Mouse (Mus musculus) small intestine, adult 2 months (tissue): ENCODE results near the gene Ing1.
"Not testable (repeated sequence)": the region's sequence is repeated elsewhere in the genome, so short reads cannot be mapped to it uniquely, and the experiment has no call there.

Experiments used
- CTCF ChIP-seq: fragments of 200-500 bp; IDR thresholded peaks from 2 replicates; pipeline ENCODE4 v1.5.1; 2012; ENCODE audit warnings: low read depth, mild to moderate bottlenecking, control low read depth, inconsistent platforms, low read length, moderate library complexity, mixed read lengths; ENCODE audit not compliant: insufficient replicate concordance, insufficient read length; ENCODE audit errors: extremely low read depth
- POLR2A ChIP-seq: fragments of 200-500 bp; IDR thresholded peaks from 2 replicates; pipeline ENCODE4 v1.6.1; 2012; ENCODE audit warnings: low read depth, mild to moderate bottlenecking, control low read depth, inconsistent platforms, low read length, moderate library complexity

DNA sequence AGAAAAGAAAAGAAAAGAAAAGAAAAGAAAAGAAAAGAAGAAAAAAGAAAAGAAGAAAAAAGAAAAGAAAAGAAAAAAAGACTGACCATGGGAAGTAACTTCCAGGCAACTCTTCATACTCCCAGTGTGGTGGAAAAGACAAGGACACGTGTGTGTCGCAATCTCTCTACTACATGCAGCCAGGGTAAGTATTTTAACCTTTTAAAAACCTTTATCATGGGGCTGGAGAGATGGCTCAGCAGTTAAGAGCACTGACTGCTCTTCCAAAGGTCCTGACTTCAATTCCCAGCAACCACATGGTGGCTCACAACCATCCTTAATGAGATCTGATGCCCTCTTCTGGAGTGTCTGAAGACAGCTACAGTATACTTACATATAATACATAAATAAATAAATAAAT lies 12.8 kb downstream of the Ing1 start:
- not testable (repeated sequence) for TF ChIP-seq CTCF, POLR2A
